Mouse (Mus musculus): Measurements from ENCODE around the gene Gm9833.
"Not testable (repeated sequence)": the region's sequence is repeated elsewhere in the genome, so short reads cannot be mapped to it uniquely, and the experiment has no call there.

Gm9833 gene

DNA sequence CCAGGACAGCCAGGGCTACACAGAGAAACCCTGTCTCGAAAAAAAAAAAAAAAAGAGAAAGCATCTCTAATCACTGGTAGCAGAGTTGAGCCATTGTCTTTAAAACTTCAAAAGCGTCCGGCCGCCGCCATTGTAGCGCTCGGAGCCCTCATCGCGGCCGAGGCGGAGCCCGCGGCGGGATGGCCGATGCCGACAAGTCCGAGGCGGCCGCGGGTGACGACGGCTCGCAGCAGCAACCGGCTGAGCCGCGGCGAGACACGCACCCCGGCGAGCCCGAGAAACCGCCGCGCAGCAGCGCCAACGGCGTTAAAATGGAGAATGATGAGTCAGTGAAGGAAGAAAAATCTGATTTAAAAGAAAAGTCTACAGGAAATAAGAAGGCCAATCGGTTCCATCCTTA, at the start of gene Gm9833:
TSS of gene Gm9833 (plus strand) at position 117 of the 400 bp plus-strand sequence.
- not testable (repeated sequence) for DNase-seq (ENCODE audit: low read depth)

DNA sequence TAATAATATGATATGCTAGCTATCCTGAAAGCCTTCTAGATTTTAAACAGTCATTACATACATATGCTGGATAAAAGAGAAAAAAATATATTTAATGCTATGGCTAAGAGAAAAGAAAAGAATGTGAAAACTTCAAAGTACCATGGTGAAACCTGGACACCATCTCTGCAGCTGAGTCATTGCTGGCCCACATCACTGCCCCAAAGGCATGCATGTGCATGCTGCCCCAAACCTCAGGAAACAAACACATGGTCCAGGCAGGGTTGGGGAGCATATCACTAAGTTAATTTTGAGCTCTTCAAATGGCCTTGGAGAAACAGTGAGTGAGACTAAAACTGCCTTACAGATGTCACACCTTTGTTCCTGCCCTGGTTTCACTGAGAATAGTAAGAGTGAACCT, 17.8 kb upstream of the Gm9833 start:
- DNase-seq (ENCODE audit: low read depth), result no peak

DNA sequence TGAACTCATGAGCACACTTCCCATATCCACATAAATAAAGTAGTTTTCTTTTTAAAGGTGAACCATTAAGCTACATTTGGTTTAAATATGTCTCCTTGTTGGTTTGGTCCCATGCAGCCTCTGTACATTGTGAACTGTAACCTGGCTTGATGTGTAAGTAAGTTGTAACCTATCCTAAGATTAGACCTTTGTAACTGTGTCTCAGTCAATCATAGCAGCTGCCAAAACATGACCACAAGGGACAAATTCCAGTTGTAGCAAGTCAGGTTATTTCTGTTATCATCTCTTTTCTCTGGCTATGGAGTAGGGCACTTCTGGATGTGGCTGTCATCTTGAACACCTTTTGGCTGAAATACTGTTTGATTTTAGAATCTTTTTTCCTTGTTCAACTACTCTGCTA, 12.1 kb upstream of the Gm9833 start:
- DNase-seq (ENCODE audit: low read depth), result no peak

DNA sequence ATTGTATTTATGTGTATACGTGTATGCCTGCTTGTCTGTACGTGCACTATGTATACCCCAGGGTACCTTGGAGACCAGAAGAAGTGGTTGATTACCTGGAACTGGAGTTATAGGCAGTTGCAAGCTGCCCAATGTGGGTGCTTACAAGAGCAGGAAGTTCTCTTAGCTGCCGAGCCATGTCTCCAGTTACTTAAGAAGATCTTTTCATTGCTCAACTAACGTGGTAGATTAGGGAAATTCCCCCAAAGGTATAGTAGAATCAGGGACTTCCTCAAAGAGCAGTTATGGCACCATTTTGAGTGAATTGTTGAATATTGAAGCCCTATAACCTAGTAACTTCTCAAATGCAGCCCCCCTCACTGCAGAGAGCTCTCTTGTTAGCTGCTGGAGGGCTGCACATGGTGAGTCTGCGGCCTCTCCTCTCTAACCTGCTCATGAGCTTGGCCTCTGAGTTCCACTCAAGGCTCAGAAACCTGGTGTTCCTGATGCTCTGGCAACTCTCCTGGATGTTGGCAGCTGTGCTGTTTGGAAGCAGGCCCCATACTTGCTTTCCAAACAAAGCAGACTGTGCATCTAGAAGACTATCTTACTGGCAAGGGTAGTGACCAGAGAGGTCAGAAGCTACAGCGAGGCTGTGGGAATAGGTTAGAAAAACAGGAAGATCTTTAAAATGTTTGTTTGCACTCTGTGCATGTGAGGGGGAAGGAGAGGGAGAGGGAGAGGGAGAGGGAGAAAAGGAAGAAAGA, 10.6 kb upstream of the Gm9833 start:
- DNase-seq (ENCODE audit: low read depth), result no peak

DNA sequence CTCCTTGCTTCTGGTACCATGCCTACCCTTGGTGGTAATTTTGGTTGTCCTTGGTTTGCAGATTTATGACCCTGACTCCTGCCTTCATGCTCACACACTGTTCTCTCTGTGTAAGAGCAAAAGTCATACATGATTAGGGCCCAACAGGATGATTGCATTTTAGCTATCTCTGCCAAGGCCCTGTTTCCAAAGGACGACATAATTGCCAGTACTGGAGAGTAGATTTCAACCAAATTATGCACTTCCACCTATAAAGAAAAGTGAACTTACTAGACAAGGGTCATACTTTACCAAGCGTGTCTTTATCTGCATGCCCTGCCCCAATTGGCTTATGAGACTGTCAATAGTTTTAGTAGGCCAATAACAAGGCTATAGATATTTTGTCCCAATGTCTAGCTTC, 9.8 kb upstream of the Gm9833 start:
- no peak for DNase-seq (ENCODE audit: low read depth)

DNA sequence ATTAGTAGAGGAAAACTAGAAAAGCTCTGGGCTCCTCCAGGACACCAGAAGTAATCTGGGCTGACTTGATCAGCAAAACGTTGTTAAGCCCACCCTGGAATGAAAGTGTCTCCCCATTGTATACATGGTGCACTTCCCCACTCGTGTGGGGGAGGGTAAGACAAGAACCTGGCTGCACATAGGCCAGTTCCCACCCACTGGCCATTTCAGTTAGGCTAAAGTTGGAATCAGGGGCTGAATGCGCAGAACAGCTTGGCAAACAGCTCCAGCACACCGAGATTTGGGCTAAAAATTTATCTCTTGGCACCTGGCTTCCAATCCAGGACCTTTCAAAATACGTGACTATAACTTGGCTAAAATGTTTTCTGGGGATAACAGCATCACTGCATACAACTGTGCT, 6.6 kb upstream of the Gm9833 start:
- DNase-seq (ENCODE audit: low read depth), result no peak

DNA sequence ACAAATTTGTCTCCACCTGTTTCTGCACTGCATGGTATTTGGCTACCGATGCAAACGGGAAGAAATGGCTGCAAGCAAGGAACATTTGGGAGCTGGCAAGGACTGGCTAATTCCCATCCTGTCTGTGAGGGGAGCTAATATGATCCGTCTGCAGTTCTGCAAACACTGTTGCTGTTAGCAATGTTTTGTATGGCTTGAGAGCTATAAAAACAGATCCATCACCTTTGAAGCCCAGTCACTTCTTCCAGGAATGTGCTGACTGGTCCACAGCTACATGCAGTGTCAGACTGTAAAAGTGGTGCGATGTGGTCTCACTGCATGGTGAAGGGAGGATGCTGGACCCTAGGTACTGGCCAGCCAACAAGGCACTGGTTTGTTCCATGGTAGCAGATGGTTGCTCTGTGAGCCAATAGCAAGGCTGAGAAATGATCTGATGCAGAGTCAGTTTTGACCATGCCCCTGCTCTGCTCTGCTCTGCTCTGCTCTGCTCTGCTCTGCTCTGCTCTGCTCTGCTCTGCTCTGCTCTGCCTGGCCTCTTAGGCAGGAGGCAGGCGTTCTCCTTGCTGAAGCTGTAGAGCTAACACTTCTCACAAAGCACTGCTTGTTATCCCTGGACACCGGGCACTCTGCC, 5.9 kb upstream of the Gm9833 start:
- no peak for DNase-seq (ENCODE audit: low read depth)

DNA sequence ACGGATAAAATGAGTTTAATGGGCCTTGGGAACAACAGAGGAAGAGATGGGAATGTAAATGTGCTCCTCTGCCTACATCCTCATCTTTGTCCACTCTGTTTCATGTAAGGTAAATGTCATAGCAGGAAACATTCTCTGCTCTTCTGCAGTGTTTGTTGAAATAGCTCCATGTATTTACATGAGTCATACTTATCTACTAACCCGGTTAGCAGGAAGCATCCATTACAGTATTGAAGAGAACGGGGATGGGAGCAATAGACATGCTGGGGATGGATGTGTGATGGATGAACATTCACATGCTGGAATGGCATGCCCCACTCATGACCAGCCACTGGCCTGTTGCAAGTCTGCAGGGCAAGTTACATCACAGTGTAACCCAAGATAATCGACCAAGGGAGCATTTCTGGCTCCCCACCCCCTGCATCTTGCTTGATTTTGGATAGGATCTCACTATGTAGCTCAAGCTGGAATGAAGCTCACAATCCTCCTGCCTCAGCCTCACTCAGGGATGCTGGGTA, 5.3 kb upstream of the Gm9833 start:
- no peak for DNase-seq (ENCODE audit: low read depth)

DNA sequence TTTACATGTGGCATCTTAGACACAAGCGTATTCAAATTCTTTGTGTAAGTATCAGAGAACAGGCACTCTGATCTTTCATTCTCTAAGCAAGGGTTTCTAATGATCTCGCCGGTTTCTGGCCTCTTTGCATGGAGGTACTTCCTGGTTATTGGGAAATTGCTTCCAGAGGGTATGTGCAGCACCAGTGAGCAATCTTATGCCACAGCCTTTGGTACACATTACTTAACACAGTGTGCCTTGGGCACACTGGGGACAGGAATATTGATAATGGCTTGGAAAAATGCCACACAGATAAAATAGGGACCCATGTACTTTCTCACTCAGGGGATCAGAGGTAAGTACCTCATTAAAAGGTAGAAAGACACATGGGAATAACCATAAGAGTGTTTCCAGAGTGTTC, 3.8 kb upstream of the Gm9833 start:
- no peak for DNase-seq (ENCODE audit: low read depth)

DNA sequence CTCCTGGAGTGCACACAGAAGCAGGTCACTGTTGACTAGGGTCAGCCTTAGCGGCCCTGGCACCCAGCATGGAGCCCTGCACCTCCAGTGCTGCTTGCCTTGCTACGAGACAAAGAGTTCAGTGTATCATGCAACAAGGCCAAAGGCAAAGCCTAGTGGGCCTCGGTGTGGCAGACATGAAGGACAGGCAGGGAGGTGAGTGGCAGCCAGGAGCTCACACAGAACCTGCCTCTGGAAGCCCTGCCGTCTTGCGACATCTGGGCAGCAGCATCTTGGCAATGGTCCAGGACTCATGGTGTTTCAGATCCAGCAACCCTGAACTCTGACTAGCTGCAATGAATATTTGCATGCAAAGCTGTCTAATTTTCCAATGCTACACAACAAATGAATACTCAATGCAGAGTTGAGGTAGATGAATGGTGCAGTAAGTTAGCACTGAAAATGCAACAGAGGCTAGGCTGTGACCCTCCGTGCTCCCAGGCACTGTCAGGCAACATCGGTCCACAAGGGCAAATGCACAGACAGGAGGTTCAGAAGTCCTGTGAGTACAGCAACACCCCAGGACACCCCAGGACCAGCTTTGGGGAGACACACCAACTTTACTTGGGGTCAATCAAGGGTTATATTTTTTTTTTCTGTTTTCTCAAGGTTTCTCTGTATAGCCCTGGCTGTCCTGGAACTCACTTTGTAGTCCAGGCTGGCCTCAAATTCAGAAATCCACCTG, 2.4 kb upstream of the Gm9833 start:
- DNase-seq (ENCODE audit: low read depth), result no peak

DNA sequence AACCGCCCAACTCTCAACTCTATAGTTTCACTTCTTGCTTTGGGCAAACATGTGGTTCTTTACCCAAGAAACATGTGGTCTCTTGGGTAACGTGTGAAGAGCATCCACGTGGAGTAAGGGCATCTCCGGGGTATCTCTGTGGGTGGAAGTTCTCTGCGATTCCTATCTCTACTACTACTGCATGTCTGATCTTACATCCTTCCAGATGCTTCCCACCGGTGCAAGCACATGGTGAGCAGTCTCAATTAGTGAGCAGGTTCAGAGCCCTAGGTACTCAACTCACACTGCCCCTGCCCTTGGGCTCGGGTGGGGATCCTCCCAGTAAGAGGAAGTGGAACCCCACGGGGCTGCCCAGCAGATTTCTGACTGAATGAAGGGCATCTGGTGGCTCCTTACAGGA, 399 bp upstream of the Gm9833 start:
- DNase-seq (ENCODE audit: low read depth), result no peak

DNA sequence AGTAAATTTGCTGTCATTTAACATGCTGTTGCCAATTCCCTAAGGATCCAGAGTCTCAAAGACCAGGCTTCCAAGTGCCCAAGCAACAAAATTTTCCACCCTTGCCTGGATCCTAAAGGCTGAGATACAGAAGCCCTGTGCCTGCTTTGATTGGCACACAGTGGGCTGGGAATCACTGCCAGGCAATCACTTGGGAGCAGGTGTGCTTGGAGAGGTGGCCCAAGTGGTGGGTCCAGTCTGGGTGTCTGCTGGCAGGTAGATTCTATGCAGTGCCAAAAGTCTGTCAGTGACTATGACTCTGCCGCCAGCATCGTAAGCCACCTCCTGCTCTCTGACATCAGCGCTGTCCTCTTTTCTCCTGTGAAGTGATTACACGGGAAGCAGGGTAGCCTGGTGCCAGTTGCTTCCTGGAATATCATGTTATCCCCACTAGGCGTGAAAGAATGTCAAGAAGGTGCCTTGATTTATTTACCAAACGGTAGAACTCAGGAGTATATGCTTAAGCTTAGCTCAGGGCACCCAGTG, 3.8 kb downstream of the Gm9833 start:
- DNase-seq (ENCODE audit: low read depth), result no peak

DNA sequence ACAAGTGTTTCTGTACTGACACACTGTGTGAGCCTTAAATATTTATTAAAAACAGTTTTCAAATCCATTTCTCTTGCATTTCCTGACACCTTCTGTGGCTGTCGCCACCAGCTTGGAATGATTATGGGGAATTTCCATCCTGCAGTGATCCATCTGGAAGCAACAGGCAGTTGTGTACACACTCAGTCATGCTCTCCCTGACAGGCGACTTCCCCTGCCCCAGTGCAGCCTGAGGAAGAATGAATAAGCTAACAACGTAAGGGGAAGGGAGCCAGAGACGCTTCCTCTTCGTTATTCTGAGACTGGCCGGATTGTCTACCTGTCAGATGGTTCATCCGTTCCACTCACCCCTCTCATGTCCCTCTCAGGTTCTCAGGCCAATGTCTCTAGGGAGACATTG, 4.6 kb downstream of the Gm9833 start:
- no peak for DNase-seq (ENCODE audit: low read depth)

DNA sequence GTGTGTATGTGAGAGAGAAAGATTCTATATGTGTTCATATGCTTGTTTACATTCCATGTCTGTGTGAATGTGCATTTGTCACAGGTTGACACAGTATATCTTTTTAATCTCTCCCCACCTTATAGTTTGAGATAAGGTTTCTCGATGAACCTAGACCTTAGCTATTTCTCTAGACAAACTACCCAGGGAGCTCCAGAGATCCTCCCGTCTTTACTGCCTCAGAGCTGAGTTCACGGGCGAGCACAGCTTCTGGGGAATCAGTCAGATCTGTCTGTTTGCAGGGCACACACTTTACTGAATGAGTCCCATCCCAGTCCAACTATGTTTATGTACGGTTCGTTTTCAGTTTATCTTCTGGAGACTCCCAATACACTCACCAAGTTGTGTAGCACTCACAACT, 5.0 kb downstream of the Gm9833 start:
- no peak for DNase-seq (ENCODE audit: low read depth)

DNA sequence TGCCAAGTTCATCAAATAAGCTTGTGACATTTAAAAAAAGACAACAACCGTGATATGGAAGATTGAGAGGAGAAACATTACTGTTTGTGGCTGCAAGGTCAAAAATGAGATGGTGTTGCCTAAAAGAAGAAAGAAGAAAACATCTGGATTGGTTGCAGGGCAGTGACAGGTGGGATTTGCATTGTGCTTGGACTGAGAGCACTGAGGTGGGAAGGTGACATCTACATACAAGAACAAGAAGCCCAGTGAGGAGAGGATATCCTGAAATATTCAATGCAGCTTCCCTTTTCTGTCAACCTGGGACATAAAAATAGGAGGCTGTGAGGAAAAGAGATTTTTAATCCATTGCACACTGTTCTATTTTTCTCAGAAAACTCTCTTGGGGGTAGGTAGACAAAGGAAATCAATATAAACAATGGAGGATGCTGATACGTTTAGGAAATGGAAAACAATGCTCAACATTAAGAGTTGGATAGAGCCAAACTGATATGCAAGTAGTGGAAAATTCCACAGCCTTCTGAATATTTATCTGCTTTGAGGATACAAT, 7.2 kb downstream of the Gm9833 start:
- DNase-seq (ENCODE audit: low read depth), result no peak

DNA sequence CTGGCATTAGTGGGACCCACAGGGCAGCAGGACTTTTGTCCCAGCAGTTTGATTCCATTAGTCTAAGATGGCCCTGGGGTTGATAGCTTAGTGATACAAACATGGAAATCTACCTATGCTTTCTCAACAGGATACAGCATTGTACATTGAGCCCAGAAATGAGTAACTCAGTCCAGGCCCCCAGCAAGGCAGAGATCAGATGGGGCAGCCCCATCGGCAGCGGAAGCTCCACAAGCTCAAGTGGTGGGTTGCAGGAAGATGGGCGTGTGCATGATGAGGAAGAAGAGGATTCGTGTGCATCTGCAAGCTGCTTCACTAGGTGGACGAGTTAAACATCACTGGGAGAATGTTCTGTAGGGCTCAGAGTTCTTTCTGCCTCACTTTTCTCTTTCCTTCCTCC, 11.8 kb downstream of the Gm9833 start:
- no peak for DNase-seq (ENCODE audit: low read depth)

DNA sequence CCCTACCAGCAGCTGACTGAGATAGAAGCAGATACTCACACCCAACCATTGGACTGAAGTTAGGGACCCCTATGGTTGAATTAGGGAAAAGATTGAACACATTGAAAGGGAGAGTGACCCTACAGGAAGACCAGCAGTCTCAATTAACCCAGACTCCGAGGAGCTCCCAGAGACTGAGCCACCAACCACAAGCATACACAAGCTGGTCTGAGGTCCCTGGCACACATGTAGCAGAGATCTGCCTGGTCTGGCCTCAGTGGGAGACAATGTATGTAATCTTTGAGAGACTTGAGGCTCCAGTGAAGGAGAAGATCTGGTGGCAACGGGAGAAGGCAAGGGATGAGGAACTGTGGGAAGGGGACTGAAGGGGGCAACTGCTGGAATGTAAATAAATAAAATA, 23.7 kb downstream of the Gm9833 start:
- no peak for DNase-seq (ENCODE audit: low read depth)

DNA sequence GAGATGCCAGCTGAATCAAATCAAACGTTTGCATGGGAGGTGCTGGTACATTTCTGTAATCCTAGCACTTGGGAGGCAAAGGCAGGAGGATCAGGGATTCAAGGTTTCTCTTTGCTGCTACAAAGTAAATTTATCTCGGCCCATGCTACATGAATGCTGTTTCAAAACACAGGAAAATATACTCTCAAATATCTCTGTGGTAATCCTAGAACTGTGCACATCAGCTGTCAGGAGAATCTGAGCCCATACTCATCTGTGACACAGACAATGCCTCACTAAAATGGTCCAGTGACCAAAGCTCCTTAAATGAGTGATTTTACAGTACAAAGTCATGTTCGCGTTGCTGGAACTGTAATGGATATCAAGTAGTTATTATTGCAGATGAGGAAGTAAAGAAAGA, 24.3 kb downstream of the Gm9833 start:
- no peak for DNase-seq (ENCODE audit: low read depth)

DNA sequence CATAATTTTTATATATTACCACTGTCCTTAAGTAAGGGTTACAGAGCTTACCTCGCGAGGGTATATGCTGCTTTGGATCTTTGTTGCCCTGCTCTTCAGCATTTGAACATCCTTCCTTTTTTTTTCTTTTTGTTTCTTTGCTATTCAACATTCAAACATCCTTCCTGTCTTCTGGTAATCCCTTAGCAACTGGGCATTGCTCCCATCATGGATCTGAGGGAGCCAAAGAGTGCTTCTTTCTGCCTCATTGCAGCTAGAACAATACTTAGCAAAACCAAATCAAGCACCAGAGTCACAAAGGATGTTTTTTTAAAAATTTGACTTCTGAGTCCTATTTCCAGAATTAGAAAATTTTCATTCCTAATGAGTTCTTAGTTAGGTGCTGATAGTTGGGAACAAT, 24.8 kb downstream of the Gm9833 start:
- DNase-seq (ENCODE audit: low read depth), result no peak

DNA sequence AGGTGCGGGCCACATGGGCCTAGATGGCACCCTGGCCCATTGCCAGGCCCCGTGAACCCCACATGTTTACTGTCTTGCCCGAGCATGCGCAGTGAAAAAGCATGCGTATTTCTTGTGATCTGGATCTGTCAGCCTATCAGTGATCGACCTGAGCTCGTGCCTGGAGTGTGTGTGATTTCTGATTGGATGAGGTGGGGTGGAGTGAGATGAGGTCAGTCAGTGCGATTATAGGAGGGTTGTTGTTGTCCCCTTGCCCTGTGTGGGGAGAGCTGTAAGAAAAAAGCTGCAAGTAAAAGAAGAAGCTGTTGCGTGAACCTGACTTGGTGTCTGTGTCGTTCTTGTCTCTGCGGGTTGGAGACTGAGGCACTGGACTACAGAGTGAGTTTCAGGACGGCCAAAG, 28.6 kb downstream of the Gm9833 start:
- no peak for DNase-seq (ENCODE audit: low read depth)

DNA sequence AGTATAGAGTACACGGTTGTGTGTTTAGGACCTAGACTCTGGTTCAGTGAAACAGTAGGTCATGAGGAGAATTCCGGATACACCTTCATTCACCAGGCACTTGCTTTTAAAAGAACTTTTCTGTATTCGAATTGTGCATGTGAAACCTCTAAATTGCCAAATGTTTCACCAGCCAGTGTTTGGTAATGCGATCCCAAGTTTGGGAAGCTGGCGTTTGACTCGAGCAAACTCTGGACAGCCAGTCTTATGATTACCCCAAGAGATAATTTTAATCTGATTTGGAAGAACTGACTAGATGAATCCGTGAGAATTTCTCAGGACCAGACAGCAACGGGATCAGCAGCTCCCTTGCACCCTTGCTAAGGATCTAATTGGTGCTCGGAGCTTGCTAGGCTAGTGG, 33.3 kb downstream of the Gm9833 start:
- no peak for DNase-seq (ENCODE audit: low read depth)

DNA sequence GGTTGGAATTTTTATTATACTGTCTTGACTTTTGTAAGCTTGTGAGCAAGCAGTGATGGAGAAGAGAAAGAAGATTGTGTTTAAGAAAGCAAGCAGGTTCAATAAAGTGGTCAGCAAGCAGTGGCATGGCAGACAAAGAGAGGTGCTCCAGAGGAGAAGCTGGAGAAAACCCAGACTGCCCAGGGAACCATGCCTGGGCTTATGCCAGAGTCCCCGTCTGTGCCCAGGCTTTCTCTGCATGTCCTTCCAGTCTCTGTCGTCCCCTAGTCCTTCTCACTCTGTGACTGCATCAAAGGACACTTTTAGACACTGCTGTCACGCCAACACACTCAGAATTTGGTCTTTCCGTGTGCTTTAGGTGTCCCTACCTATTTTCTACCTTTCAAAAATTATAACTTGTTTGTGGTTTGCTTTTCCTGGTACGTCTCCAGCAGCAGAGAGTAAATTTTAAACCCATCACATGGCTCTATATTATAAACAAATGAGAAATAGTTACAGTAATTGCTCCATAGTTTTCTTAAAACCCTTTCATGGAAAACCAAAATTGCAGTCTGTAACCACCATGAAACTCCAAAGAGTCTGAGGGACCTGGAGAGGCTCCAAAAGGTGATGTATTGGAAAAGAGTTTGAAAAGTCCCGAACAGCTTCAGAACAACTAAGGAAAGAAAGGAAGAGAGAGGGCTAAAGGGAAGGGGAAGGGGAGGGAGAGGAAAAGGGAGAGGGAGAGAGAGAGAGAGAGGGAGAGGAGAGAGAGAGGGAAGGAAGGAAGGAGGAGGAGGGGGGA, 34.2 kb downstream of the Gm9833 start:
- no peak for DNase-seq (ENCODE audit: low read depth)

Data from naive thymus-derived CD4-positive, alpha-beta T cell, adult 2 months (primary cell).